Mouse (Mus musculus) cerebellum, adult (tissue): ENCODE measurements around the gene Klb.
A peak's percentile ranks its signal among the peaks of the same experiment; 100 is the strongest.

Source experiments
- ATAC-seq: cut with Nextera tagmentation; 2 replicates; pipeline ENCODE4 v1.9.2; 2017; ENCODE audit warnings: mild to moderate bottlenecking, moderate library complexity, mixed read lengths; ENCODE audit not compliant: insufficient number of reproducible peaks, low FRiP score, low TSS enrichment

Gene Klb

GRCm38 (mm10) chr5:65367837-65368236 lies 19.7 kb downstream of the Klb start:
- no peak for ATAC-seq

GRCm38 (mm10) chr5:65371551-65371950 lies 23.4 kb downstream of the Klb start:
- ATAC-seq: no peak

GRCm38 (mm10) chr5:65374746-65375145 lies 26.6 kb downstream of the Klb start:
- ATAC-seq: no peak

GRCm38 (mm10) chr5:65385704-65386103 lies 37.6 kb downstream of the Klb start:
- ATAC-seq: no peak

- ATAC-seq: no peak
Observed at GRCm38 (mm10) chr5:65387008-65387867, 39.1 kb downstream of the Klb start.

GRCm38 (mm10) chr5:65390648-65391644 lies 42.8 kb downstream of the Klb start, which contains the start of the genes Rpl9 and Lias:
Gene Rpl9, minus strand, starts transcription at chr5:65391444.
Gene Lias, plus strand, starts transcription at chr5:65391497.
- ATAC-seq: peak; percentile 96

GRCm38 (mm10) chr5:65391753-65392152 lies 43.6 kb downstream of the Klb start:
- no peak for ATAC-seq

- ATAC-seq: no peak
Observed at GRCm38 (mm10) chr5:65394425-65394824, 46.3 kb downstream of the Klb start.

- peak; percentile 93 for ATAC-seq
Observed at GRCm38 (mm10) chr5:65401251-65401994, 53.3 kb downstream of the Klb start.

- ATAC-seq: no peak
Observed at GRCm38 (mm10) chr5:65407989-65408388, 59.9 kb downstream of the Klb start.

- ATAC-seq: peak; percentile 36; the same call in 1 of the 2 replicates
Observed at GRCm38 (mm10) chr5:65415653-65416458, 67.7 kb downstream of the Klb start.

GRCm38 (mm10) chr5:65419136-65419535 lies 71.0 kb downstream of the Klb start:
- ATAC-seq: no peak

GRCm38 (mm10) chr5:65420822-65421221 lies 72.7 kb downstream of the Klb start:
- no peak for ATAC-seq

- ATAC-seq: no peak
Observed at GRCm38 (mm10) chr5:65422803-65423202, 74.7 kb downstream of the Klb start.

- ATAC-seq: no peak
Observed at GRCm38 (mm10) chr5:65424215-65424614, 76.1 kb downstream of the Klb start.

- ATAC-seq: no peak
Observed at GRCm38 (mm10) chr5:65425251-65425650, 77.1 kb downstream of the Klb start.

GRCm38 (mm10) chr5:65428321-65428720 lies 80.2 kb downstream of the Klb start:
- no peak for ATAC-seq

GRCm38 (mm10) chr5:65429441-65429840 lies 81.3 kb downstream of the Klb start:
- no peak for ATAC-seq
